Mouse (Mus musculus) adrenal gland, postnatal 4 days (tissue): ENCODE measurements around the gene Relch. TPM values are rescaled to one million over a fixed set of nuclear protein-coding genes. Genes with fewer than 3 reads are reported as not detected.
"Not testable (repeated sequence)": the region's sequence is repeated elsewhere in the genome, so short reads cannot be mapped to it uniquely, and the experiment has no call there.

Experiments used
- DNase-seq, 2 experiments: peaks; one replicate each; pipeline ENCODE4 v3.0.0; 2021 to 2022; ENCODE audit warnings: low spot score in 2 of 2, mixed read lengths in 2 of 2
- total RNA-seq, 2 experiments: library from RNA; stranded (reverse); gene quantifications; 2 replicates each; pipeline ENCODE4 v1.2.3; 2021

The Relch gene
- total RNA-seq, 2 experiments from 2014 or later: 65.1 to 65.2 TPM

DNA sequence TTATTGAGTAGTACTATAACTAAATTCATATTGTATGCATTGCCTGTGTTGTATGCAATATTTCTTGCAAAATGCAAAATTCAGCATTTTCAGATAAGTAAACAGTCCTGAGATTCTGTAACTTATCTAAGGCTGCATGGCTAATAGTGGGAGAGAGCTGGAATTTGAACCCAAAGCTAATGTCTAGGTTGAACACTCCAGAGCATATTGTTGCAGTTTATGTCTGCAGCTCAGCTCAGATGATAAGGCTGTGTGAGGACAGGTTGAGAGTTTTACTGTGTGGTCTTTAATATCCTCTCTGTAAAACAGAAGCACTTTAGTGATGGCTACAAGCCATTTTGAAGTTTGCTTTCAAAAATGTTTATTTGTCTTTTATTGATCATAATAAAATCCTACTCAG is 75.8 kb downstream of the Relch start:
- DNase-seq: no peak

DNA sequence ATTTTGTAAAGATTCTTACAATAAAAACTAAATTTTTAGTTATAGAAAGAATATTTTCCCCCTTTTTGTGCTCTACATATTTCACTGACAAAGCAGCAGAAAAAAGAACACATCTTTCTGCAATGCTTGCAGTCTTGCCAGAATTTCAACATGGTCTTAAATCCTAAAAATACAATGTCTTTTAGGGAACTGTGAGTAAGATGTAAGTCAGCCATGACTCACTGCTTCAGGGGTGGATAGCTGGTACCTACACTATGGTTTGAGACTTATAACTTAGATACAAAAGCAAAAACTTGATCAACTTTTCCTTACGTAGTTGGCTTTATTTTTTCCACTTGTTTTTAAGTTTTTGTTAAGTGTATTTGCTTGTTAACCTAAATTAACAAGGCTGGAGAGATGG is 78.8 kb downstream of the Relch start:
- DNase-seq: no peak

DNA sequence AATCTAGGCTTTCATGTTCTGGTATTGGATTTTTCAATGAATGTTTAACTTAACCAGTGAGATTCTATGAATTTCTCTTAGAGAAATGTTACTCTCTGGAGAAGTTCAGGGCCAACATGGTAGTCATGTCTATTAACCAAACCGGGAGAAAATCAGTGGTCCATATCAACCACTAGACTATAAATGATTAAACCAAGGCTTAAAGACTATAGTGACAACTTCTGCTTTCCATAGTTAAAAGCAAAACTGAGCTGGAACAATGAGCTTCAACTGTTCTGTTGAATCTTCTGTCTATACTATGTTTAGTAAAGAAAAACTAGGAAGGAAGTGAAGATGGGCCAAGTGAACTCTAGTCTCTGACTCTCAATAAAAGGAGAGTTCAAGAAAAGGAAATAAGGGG is 82.8 kb downstream of the Relch start:
- no peak for DNase-seq

DNA sequence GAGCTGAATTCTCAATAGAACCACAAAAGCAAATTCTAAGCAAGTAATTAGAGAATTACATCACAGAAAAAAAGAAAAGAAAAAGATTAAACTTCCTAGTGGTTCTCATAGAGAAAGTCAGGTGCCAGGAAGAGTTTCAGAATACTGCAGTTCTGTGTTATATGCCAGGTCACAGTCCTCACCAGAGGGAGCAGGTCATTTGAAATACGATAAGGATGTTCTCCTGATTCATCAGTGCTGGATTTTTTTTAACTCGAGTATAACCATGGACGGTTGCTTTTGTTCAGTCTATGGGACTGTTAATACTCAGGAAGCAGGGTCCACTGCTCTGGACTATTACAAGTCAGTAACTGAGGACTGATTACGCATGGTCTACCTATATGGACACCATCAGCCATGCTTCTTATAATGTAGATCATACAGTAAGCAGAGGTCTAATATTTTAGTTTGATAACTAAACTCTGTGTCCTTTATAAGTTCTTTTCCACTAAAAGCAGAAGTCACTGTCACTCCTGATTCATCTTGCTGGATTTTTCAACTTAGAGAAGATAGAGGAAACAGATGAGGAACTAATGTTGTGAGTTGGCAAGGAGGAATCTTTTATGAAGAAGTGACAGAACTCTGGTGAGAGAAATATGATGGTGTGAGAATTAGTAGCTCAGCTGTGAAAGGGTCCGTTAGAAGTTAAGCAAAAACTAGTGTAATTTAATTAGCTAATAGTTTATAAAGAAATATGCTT is 83.4 kb downstream of the Relch start:
- DNase-seq: no peak

DNA sequence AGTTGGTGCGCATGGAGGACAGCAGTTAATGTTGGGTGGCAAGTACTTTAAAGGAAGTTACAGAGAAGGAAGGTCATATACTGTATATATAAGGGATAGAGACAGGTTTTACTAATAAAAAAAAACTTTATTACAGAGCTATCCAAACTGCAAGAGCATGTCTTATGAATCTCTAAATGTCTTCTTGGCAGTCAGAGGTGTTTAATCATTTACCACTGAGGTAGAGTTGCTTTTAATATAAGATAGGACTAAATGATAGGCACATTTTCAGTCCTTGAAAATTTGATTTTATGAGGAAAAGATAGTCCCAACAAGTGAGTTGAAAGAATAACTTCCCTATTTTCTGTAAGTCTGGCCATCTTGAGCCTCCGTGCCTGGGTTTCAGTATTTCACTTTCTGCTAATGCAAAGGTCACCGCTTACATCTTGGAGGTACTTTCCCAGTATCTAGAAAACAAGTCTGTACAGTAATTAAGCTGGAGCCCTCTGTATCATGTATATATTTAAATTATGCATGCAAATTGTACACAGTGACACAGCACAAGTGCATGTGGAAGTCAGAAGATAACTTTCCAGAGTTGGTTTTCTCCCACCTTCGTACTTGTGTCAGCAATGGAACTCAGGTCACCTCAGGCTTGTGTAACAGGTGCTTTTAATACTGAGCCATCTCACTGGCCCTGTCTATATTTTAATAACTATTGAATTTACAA is 84.6 kb downstream of the Relch start:
- no peak for DNase-seq

DNA sequence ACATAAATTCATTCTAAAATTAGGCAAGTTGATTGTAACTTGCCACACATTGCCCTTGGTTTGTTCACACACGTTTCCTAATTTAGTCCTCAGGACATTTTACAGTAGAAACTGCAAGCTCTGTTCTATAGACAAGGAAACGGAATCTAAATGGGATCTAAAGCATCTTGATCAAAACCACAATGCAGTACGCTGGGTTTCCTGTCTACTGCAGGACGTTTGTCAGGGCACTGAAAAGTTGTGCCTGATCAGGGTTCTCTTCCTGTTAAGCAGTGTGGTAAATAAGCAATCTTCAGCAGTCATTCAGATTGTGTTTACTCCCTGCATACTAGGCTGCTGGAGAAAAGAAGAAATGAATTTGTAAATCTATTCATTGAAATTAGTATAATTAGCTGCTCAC is 88.5 kb downstream of the Relch start:
- no peak for DNase-seq

DNA sequence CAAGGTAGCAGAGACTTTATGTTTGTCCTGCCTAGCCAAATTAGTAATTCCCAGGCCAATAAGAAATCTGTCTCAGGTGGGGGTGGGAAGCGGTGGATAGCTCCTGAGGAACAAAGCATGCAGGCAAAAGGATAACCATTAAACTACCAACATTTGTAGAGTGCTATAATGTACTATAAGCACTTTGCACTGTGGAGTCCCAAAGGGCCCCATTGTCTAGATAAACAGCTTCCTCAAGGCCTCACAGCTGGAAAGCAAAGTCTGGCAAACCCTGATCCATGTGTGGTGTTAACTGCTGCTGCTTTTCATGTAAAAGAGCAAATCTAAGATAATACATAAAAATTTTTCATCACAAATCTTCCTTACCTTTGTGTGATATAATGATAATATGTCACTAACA is 89.3 kb downstream of the Relch start:
- no peak for DNase-seq

DNA sequence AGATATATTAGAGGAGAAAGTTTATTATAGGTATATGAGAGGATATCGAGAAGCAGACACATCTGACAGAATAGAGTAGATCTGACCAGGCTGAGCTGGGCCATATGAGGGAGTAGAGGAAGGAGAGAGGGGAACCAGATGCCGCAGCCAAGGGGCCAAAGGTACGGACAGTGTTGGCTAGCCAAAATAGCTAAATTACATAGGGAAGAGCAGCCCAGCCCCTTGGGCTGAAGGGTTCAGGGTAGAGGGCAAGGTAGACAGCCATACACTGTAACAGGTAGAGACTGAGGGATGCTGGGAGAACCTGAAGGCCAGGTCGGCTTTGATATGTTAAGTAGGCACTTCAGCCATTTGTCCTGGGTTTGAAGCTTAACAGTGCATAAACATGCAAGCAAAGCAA is 95.1 kb downstream of the Relch start:
- no peak for DNase-seq

DNA sequence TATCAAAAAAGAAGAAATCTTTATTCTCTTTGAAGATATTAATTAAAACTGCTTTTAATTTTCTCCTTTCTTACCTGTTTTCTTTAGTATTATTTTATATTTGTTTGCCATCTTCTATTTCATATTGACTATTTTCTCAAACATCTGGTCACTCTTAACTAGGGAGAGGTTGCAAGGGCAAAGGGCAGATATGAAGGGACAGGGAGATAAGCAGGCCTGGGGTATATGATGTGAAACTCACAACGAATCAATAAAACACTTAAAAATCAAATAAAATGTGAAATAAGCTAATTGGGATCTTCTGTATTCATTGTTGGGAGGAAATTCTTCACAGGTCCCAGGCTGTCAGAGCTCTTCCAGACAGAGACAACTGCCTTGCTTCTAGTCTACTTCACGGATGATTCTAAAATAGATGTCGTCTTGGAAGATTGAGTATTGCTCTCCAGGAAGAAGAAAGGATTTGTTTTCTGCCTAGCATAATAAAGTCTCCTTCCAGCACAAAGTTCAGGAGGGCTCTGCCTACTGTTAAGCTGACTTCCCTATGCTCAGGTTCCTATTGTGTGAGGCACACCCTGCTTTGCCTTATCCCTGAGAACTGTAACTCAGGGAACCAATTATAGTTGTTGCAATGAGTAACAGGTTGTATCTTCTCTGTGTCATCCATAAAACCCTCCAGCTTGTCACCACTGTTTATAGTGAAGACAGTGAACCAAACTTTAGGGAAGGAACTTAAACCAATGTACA is 95.9 kb downstream of the Relch start:
- DNase-seq: no peak

DNA sequence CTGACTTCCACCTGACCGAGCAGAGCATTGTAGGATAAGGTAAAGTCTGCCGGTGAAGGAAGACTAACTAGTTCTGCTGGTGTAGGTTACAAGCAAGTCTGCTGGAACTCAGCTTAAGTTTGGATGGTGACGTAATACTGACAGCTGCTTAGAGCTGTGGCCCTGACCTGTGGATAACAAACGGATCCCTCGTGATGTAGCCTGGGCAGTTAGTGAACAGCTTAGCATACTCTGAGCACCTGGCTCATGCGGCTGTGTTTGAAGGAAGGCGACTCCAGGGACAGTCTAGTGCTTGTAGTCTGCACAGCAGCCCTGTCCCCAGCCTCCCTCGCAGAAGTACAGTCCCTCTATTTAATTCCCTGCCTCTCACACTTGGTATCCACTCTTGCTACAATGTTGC is 101.9 kb downstream of the Relch start:
- no peak for DNase-seq

DNA sequence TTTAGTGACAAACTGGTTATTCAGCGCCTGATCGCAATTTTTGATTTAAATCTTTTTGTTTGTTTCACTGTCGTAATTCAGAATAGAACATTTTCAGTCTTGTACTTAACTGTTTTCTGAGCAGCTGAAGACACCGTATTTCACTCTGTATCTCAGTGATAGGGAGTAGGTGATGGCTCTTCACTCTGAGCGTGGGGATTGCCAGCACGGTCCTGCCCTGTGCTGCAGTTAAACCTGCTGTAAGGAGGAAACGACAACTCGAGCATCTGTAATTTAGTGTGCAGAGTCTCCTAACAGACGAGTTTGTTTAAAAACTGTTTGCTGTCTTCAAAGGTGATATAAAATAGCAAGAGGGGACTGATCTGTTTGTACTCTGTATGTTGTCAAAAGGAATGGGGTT is 102.4 kb downstream of the Relch start:
- DNase-seq: not testable (repeated sequence)

DNA sequence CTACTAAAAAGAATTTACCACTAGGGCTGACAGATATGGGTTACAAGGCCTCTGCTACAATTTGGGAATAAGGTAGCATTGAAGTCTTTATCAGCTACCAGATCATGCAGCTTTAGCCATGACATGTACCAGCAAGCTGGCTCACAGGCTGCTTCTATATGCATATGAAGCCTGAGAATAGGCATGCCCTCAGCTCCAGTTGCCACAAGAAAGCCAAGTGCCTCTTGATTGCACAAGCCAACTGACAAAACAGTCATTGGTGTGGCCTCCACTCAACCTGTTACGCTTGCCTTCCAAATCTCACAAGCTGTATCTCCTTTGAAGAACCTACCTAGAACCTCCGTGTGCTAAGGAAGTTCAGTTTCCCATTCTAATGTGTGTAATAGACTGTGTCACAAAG is 104.7 kb downstream of the Relch start:
- no peak for DNase-seq

DNA sequence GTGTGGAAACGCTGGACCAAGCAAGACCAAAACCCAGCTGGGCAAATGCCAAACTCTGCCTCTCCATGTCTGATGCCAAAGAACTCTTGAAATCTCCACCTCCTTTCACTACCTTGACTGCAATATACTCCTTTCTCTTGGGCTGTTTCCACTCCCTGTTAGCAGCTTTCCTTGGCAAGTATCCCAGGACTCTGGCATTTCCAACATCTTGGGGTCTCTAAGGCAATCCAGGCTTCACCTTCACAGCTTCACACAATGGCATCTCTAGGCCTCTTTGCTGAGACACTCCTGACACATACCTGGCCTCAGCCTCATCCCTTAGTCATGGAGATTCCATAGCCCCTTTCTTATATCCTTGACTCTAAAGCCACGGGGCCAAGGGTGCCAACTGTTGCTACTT is 107.0 kb downstream of the Relch start:
- DNase-seq: no peak

DNA sequence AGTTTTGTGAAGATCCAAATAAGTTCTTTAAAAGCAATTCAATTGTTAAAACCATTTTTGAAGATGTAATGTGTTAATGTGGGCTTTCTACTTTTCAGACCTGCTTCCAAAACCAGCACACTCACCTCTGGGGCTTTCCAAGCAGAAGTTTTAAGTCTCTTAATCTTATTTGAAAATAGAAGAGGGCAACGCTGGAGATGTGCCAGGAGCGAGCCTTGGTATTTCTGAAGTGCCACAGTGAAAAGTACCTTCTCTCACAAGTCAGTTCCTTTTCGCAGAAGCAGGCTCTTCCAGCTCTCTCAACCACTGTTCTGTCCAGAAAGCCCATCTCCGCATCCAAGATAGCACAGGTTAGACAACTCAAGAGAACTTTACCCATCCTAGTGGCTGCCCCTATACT is 112.8 kb downstream of the Relch start:
- DNase-seq: no peak

DNA sequence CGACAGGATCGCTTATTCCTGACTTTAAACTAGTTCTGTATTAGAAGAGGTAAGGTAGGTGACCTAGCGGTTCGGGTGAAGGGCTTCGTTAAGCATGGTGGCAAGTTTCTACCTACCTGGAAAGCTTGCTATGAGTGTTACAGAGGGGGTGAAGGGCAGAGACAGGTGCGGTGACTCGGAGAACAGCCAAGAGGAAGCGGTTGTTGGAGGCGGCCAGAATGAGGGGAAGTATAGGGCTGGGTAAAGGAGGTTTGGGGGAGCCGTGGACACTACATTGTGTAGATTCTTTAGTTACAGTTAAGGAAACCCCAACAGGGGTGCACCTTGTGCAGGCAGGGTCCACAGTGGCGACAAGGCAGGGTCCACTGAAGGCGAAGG is 116.4 kb downstream of the Relch start:
- no peak for DNase-seq

DNA sequence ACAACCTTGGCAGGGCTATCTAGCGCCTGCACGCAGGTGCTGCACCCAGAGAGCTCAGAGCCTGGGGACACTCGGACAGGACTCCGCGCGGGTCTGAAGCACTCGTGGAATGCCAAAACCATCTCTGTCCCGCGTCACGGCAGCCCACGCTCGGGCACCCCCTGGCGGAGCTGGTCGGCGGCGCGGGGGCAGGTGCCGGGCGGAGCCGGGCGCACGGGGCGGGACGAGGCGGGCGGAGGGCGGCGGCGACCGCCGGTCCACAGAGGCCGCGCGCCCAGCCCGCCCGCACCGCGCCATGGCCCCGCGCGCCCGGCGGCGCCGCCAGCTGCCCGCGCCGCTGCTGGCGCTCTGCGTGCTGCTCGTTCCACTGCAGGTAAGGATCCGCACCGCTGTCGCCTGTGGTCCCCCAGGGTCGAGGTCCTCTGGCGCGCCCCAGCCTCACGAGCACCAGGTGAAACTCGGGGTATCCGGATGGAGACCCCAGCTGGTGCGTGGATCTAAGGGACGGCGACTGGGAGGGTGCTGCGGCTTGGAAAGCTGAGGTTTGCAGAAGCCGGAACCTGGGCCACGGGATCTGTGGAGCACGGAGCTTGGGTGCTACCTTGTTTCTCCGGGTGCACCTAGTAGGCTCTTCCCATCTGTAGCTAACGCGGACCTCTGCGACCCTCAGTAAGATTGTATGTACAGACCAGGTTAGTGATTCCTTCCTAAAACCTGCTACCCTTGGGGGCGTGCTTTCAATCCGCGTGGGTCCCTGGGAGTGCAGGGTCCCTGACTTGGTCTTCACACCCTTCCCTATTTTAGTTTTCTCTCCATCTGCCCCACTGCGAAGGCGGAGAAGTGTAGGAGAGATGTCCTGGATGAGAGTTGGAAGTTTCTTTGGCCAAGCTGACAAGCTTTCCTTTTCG is 117.0 kb downstream of the Relch start, which contains the start of gene Tnfrsf11a:
TSS of gene Tnfrsf11a (plus strand) at position 262 of the 908 bp plus-strand sequence.
- DNase-seq: peak; percentile 16 to 32

DNA sequence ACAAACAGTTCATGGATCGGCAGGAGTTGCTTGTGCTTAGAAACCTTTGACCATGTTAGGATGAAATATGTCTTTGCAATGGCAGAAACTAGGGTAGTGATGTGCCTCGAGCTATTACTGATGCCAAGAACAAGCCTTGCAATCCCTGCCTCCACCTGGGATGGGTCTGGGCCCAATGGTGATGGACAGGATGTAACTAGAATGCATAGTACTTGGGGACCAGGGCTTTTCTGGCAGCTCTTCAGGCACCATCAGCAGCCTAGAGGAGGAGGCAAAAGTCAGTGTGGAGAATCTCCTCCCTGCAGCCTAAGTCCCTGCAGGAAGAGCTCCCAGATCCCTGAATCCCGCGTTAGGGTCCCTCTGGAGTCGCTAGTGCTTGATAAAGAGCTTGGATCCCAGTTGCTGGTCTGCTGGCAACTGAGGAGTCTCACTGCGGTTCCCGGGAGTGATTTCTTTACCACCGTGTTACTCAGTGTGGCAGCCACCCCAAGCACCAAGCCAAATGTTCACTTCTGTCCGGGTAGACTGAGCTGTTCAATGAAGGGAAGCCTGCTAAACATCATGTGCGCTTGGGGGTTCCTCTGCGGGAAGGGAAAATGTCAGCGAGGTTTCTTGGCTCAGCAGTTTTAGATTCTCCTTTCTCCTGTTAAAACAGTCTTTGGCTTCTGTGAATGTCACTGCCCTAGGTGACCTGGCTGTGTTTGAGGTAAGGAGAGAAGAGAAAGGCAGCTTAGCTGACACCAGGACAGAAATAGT is 117.9 kb downstream of the Relch start:
- no peak for DNase-seq

DNA sequence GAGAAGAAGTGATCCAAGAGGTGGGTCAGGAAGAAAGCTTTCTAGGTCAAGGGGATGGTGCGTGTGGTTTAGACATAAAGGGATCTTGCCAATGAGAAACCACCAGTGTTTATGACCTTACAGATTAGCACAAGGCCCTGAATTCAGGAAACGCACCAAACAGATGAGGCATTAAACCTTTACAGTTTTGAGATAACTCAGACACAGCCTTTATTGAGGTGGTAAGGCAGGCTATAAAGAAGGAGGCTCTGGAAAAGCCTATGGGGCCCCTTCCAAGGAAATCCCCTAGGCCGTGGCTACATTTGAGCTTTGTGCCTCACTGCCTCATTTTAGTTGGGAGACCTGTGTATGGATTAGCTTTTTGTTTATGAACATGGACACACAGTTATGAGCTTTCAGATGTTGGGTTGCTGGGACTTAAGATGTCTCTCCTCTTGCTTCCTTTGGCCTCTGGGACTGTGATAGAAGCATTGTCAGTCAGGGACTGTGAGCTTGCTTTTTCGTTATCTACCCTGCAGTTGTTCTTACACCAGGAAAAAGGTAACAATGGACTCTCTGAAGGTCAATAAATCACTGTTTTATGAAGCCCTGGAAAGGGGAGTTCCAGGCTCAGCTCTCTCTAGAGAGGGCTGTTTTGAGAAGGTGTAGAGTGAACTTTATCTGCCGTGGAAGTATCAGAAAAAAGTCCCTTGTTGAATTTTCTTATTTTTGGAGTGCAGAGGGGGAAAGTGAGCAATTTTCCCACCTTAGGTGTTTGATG is 120.8 kb downstream of the Relch start:
- no peak for DNase-seq

DNA sequence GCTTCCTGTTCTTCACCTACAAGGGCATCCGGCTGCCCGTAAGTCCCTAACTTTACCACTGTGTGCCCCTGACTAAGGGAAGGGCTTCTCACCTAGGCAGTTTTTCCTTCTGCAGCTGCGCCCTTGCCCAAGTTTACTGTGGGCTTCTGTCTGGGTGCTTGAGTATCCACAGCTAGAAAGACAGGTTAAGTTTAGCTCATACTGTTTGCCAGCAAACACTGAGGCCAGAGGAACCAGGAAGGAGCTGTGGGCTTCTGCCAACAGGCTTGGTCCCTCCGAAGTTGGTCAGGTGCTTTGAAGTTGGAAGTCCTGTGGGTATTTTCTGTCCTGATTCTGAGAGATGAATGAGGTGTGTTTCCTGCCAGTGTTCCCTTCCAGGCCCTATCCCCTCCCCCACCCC is 121.5 kb downstream of the Relch start:
- no peak for DNase-seq
